Mouse (Mus musculus): ENCODE measurements around the gene Slc28a1. TPM values are rescaled to one million over a fixed set of nuclear protein-coding genes. Genes with fewer than 3 reads are reported as not detected.

Gene Slc28a1
- 0.59 and 1.0 TPM in 2 replicates for polyA plus RNA-seq (2015; fragmentation: Nextera tagmentation; extraction: Ambion mirVana)

GRCm38 (mm10) chr7:81114555-81114954, at the start of gene Slc28a1:
Slc28a1 (plus strand) TSS chr7:81114799.
- ATAC-seq: 0 out of 2 replicates have a peak, but pooled peaks have one; percentile 20
- Histone ChIP-seq H3K4me3 (ENCODE audit: low read depth, low read length) (no peak within 1 kb of the TSS), H3K27me3 (replicated peaks; ENCODE audit: control insufficient read depth, insufficient read depth, low read length) (no peaks in the 10 kb centered on the region), H3K4me1 (replicated peaks; ENCODE audit: control insufficient read depth, insufficient read depth, low read length) (no peaks in the 10 kb centered on the region), H3K9me3 (ENCODE audit: control insufficient read depth) (no peaks in the 10 kb centered on the region), H3K27ac (ENCODE audit: low read depth, low read length) (no peak within 1 kb of the TSS), H3K9ac (ENCODE audit: low read depth, low read length) (no peak within 1 kb of the TSS), H3K36me3 (ENCODE audit: control insufficient read depth, insufficient read depth) (no peaks in the 10 kb centered on the region), H3K4me2 (replicated peaks; ENCODE audit: low read depth) (no peak within 1 kb of the TSS)
- 50% methylated on average over 6 of the region's 6 CpGs for WGBS
- no peak for TF ChIP-seq CTCF (IDR thresholded peaks at IDR 0.05; ENCODE audit: low read depth)

- Histone ChIP-seq H3K27ac (ENCODE audit: low read depth, low read length) (no peak overlapping the region), H3K4me3 (ENCODE audit: low read depth, low read length) (no peak overlapping the region), H3K9me3 (ENCODE audit: control insufficient read depth) (no peaks in the 10 kb centered on the region), H3K36me3 (ENCODE audit: control insufficient read depth, insufficient read depth) (no peaks in the 10 kb centered on the region), H3K4me2 (replicated peaks; ENCODE audit: low read depth) (no peak overlapping the region), H3K9ac (ENCODE audit: low read depth, low read length) (no peak overlapping the region), H3K4me1 (replicated peaks; ENCODE audit: control insufficient read depth, insufficient read depth, low read length) (no peaks in the 10 kb centered on the region), H3K27me3 (replicated peaks; ENCODE audit: control insufficient read depth, insufficient read depth, low read length) (no peaks in the 10 kb centered on the region)
- 39% methylated on average over 6 of the region's 6 CpGs for WGBS
- no peak for TF ChIP-seq CTCF (IDR thresholded peaks at IDR 0.05; ENCODE audit: low read depth)
- ATAC-seq: no peak
Measured at GRCm38 (mm10) chr7:81066714-81067113, 47.9 kb upstream of the Slc28a1 start.

GRCm38 (mm10) chr7:81072463-81072862, 42.1 kb upstream of the Slc28a1 start:
- Histone ChIP-seq H3K4me3 (ENCODE audit: low read depth, low read length) (no peak overlapping the region), H3K36me3 (ENCODE audit: control insufficient read depth, insufficient read depth) (no peaks in the 10 kb centered on the region), H3K4me1 (replicated peaks; ENCODE audit: control insufficient read depth, insufficient read depth, low read length) (peaks cover 8% of the 10 kb centered on the region; the same call in 1 of the 2 replicates), H3K27ac (ENCODE audit: low read depth, low read length) (no peak overlapping the region), H3K9ac (ENCODE audit: low read depth, low read length) (no peak overlapping the region), H3K9me3 (ENCODE audit: control insufficient read depth) (no peaks in the 10 kb centered on the region), H3K4me2 (replicated peaks; ENCODE audit: low read depth) (no peak overlapping the region), H3K27me3 (replicated peaks; ENCODE audit: control insufficient read depth, insufficient read depth, low read length) (no peaks in the 10 kb centered on the region)
- no peak for TF ChIP-seq CTCF (IDR thresholded peaks at IDR 0.05; ENCODE audit: low read depth)
- ATAC-seq: no peak
- WGBS: 44% methylated on average over 5 of the region's 5 CpGs

- Histone ChIP-seq H3K4me3 (ENCODE audit: low read depth, low read length) (no peak overlapping the region), H3K27me3 (replicated peaks; ENCODE audit: control insufficient read depth, insufficient read depth, low read length) (no peaks in the 10 kb centered on the region), H3K27ac (ENCODE audit: low read depth, low read length) (no peak overlapping the region), H3K36me3 (ENCODE audit: control insufficient read depth, insufficient read depth) (no peaks in the 10 kb centered on the region), H3K9me3 (ENCODE audit: control insufficient read depth) (no peaks in the 10 kb centered on the region), H3K4me2 (replicated peaks; ENCODE audit: low read depth) (no peak overlapping the region), H3K9ac (ENCODE audit: low read depth, low read length) (no peak overlapping the region), H3K4me1 (replicated peaks; ENCODE audit: control insufficient read depth, insufficient read depth, low read length) (peaks cover 8% of the 10 kb centered on the region; the same call in 1 of the 2 replicates)
- 87% methylated on average over 5 of the region's 5 CpGs for WGBS
- peak; percentile 57 for TF ChIP-seq CTCF (IDR thresholded peaks at IDR 0.05; ENCODE audit: low read depth)
- ATAC-seq: no peak
Measured at GRCm38 (mm10) chr7:81073273-81073672, 41.3 kb upstream of the Slc28a1 start.

- Histone ChIP-seq H3K9ac (ENCODE audit: low read depth, low read length) (no peak overlapping the region), H3K9me3 (ENCODE audit: control insufficient read depth) (no peaks in the 10 kb centered on the region), H3K36me3 (ENCODE audit: control insufficient read depth, insufficient read depth) (no peaks in the 10 kb centered on the region), H3K27me3 (replicated peaks; ENCODE audit: control insufficient read depth, insufficient read depth, low read length) (no peaks in the 10 kb centered on the region), H3K4me2 (replicated peaks; ENCODE audit: low read depth) (peak overlapping the region; percentile 35; the same call in 1 of the 2 replicates), H3K4me1 (replicated peaks; ENCODE audit: control insufficient read depth, insufficient read depth, low read length) (peaks cover 8% of the 10 kb centered on the region; the same call in 1 of the 2 replicates), H3K27ac (ENCODE audit: low read depth, low read length) (peak overlapping the region; percentile 63), H3K4me3 (ENCODE audit: low read depth, low read length) (no peak overlapping the region)
- no peak for TF ChIP-seq CTCF (IDR thresholded peaks at IDR 0.05; ENCODE audit: low read depth)
- WGBS: 13% methylated on average over 9 of the region's 9 CpGs
- ATAC-seq: peak; percentile 97
Measured at GRCm38 (mm10) chr7:81074546-81074945, 40.1 kb upstream of the Slc28a1 start.

- Histone ChIP-seq H3K27me3 (replicated peaks; ENCODE audit: control insufficient read depth, insufficient read depth, low read length) (no peaks in the 10 kb centered on the region), H3K4me3 (ENCODE audit: low read depth, low read length) (no peak overlapping the region), H3K36me3 (ENCODE audit: control insufficient read depth, insufficient read depth) (no peaks in the 10 kb centered on the region), H3K4me2 (replicated peaks; ENCODE audit: low read depth) (no peak overlapping the region), H3K9ac (ENCODE audit: low read depth, low read length) (no peak overlapping the region), H3K9me3 (ENCODE audit: control insufficient read depth) (no peaks in the 10 kb centered on the region), H3K27ac (ENCODE audit: low read depth, low read length) (peak overlapping the region; percentile 23; the same call in 1 of the 2 replicates), H3K4me1 (replicated peaks; ENCODE audit: control insufficient read depth, insufficient read depth, low read length) (peaks cover 8% of the 10 kb centered on the region; the same call in 1 of the 2 replicates)
- no peak for TF ChIP-seq CTCF (IDR thresholded peaks at IDR 0.05; ENCODE audit: low read depth)
- ATAC-seq: no peak
- 47% methylated on average over 7 of the region's 7 CpGs for WGBS
Measured at GRCm38 (mm10) chr7:81075299-81075698, 39.3 kb upstream of the Slc28a1 start.

Data from intestine, postnatal 0 days (tissue).